Mouse (Mus musculus) retina, adult 2 months (tissue): Measurements from ENCODE around the gene Serpinb1a.
A peak's percentile ranks its signal among the peaks of the same experiment; 100 is the strongest.
"Not testable (repeated sequence)": the region's sequence is repeated elsewhere in the genome, so short reads cannot be mapped to it uniquely, and the experiment has no call there.

ENCODE experiments used
- DNase-seq: peaks from one replicate; pipeline ENCODE4 v3.0.0-alpha.2; 2012; ENCODE audit warnings: low read depth, low spot score

Gene Serpinb1a

DNA sequence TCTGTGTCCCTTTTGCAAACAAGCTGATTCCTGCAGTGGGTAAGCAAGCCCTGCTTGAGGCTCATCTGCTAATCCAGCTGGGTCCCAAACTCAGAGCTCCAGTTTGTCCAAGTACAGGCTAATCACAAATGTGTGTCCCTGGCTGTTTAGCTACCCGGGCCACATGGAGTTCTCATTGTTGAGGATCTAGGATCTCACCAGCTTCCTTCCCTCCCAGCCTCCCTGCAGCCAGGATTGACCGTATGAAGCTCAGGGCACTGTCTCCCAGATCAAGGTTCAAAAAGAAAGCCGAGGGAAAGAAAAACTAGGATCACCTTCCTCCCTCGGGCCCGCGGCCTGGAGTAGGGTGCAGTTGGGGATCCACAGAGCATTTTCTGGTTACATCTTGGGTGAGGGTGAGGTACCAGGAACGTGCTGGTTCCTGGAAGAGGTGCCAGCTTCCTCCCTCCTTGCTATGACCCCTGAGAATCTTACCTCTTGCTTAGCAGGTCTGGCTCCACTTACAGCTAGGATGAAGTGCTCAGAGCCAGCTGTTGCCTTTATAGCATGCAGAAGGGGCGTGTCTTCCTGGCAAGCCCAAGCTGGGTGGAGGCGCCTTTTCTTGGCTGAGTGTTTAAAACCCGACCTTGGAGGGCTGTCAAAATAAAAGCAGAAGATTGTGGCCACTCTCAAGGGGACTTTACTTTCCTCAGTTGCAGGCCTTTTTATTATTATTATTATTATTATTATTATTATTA lies at the start of gene Serpinb1a:
Gene Serpinb1a (minus strand): TSS at position 518 of the 737 bp plus-strand sequence.
- DNase-seq: no peak

DNA sequence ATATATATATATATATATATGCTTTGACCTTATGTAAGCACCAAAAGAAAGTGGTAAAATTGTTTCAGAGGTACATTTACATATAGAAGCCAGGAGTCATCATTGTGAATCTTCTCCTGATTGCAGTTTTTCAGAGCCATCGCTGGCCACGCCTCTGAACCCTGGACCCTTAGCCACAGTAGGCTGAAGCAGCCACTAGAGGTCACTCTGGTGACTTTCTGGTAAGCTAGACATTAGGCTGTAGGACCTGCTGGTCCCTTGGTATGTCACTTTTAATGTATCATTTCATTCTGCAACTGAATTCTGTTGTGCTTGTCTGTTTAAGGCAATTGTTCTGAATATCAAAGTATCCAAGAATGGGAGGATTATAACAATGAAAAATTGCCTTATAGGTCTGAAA lies 49.7 kb upstream of the Serpinb1a start:
- no peak for DNase-seq

GRCm38 (mm10) chr13:32899114-32899513 lies 48.1 kb upstream of the Serpinb1a start:
- not testable (repeated sequence) for DNase-seq

- no peak for DNase-seq
These were observed 47.1 kb upstream of the Serpinb1a start, which contains the start of gene Serpinb1c for GRCm38 (mm10) chr13:32898111-32898510. Gene Serpinb1c (minus strand): TSS chr13:32898211.

GRCm38 (mm10) chr13:32896931-32897330 lies 45.9 kb upstream of the Serpinb1a start:
- DNase-seq: no peak

DNA sequence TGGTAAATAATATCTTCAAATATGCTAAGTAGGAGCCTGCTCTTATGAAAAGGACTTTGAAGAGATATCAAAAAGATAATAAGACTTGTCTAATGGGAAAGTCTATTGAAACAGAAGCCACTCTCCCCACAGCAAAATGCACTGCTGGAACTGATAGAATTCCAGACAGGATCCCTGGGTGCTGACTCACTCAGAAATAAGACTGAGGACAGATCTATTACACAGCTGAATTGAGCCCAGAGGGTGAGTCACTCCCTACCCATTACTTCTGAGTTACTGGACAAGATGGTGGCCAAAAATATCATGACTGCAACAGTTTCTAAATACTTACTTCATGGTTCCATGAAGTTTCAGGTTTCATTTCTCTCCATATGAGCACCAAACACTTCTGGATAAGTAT lies 33.8 kb upstream of the Serpinb1a start:
- no peak for DNase-seq

- no peak for DNase-seq
These were observed 22.9 kb upstream of the Serpinb1a start for GRCm38 (mm10) chr13:32873862-32874261.

DNA sequence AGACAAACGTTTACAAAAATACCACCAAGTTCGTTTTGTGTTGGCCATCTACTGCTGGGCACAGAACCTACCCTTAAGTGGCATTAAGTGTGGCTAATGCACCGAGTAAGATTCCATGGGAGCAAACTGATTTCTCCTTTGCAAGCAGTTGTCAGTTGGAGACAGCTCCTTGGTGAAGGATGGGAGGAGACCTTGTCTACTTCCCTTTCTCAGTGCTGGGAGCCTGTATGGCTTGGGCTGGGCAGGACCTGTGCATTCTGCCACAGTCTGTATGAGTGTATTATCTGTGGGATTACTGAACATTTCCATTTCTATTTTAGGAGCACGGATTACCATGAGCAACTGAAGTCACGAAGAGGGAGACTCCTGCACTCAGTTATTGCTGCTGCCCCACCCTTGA lies 17.9 kb upstream of the Serpinb1a start:
- DNase-seq: no peak

GRCm38 (mm10) chr13:32868233-32868632 lies 17.2 kb upstream of the Serpinb1a start:
- DNase-seq: not testable (repeated sequence)

DNA sequence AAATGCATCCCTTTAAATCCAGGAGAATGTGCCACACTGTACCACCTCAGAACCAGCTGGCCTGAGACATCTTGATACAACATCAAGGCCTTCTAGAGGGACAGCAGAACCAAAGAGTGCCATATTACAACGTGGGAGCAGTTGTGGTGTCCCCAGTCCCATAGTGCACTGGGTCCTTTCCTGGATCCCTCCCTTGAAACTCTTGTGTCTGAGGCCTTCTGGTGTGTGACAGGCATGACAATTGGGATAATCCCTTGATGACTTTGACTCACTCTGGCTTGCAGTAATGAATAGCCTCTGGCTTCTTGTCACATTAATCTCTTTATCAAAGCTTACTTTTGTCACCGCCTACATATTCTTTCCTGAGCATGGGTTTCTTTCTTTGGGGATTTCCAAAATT lies 16.0 kb upstream of the Serpinb1a start:
- no peak for DNase-seq

- peak; percentile 16 for DNase-seq
These were observed 15.5 kb upstream of the Serpinb1a start for GRCm38 (mm10) chr13:32866484-32866883.

- no peak for DNase-seq
These were observed 14.6 kb upstream of the Serpinb1a start for GRCm38 (mm10) chr13:32865591-32865990.

GRCm38 (mm10) chr13:32864529-32864928 lies 13.5 kb upstream of the Serpinb1a start:
- not testable (repeated sequence) for DNase-seq

GRCm38 (mm10) chr13:32863456-32863855 lies 12.5 kb upstream of the Serpinb1a start:
- no peak for DNase-seq

- DNase-seq: no peak
These were observed 9.8 kb upstream of the Serpinb1a start for GRCm38 (mm10) chr13:32860821-32861220.

DNA sequence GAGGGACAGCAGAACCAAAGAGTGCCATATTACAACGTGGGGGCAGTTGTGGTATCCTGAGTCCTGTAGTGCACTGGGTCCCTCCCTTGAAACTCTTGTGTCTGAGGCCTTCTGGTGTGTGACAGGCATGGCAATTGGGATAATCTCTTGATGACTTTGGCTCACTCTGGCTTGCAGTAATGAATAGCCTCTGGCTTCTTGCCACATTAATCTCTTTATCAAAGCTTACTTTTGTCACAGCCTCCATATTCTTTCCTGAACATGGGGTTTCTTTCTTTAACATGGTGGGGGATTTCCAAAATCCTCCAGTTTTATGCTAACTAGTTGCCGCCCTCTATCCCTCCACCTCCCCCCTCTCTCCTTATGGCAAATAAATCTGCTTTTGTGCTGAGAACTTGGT lies 2.1 kb upstream of the Serpinb1a start:
- DNase-seq: no peak

- no peak for DNase-seq
These were observed 1.6 kb upstream of the Serpinb1a start for GRCm38 (mm10) chr13:32852539-32852938.

DNA sequence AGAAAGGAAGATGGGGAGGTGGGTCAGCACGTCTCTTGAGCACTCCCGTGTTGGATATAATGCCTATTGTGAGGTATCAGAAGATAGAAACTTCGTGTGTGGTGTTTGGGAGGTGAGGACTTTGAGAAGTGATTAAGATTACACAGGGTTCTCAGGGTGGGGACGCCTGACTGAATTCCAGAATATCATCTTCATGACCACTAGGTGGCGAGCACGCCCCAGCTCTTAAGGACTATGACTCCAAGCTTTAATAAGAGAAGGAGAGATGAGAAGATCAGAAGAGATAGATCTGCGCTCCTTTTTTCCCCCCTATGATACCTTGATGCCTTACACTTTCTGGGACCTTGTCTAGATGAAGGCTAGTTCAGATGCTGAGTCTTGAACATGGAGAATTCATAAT lies 982 bp upstream of the Serpinb1a start:
- DNase-seq: peak; percentile 25

- DNase-seq: no peak
These were observed 829 bp downstream of the Serpinb1a start for GRCm38 (mm10) chr13:32850156-32850555.

GRCm38 (mm10) chr13:32849531-32850123 lies 1.4 kb downstream of the Serpinb1a start:
- DNase-seq: no peak

- DNase-seq: no peak
These were observed 1.9 kb downstream of the Serpinb1a start for GRCm38 (mm10) chr13:32849092-32849491.

- no peak for DNase-seq
These were observed 4.8 kb downstream of the Serpinb1a start for GRCm38 (mm10) chr13:32846221-32846620.

GRCm38 (mm10) chr13:32841349-32841748 lies 9.6 kb downstream of the Serpinb1a start:
- DNase-seq: no peak
